Mouse (Mus musculus) urinary bladder, adult 18-20 months (tissue): Measurements from ENCODE around the gene Usp8.

Experiments used
- DNase-seq, 2 experiments: peaks; one replicate each; pipeline ENCODE4 v3.0.0; 2022; ENCODE audit warnings: low spot score in 2 of 2, mixed read lengths in 2 of 2

Gene Usp8

GRCm38 (mm10) chr2:126706759-126707437 is at the start of gene Usp8:
Gene Usp8 (plus strand): TSS chr2:126707328.
- peak; percentile 96 to 97 for DNase-seq

GRCm38 (mm10) chr2:126663481-126663880 is 43.6 kb upstream of the Usp8 start:
- no peak for DNase-seq

DNA sequence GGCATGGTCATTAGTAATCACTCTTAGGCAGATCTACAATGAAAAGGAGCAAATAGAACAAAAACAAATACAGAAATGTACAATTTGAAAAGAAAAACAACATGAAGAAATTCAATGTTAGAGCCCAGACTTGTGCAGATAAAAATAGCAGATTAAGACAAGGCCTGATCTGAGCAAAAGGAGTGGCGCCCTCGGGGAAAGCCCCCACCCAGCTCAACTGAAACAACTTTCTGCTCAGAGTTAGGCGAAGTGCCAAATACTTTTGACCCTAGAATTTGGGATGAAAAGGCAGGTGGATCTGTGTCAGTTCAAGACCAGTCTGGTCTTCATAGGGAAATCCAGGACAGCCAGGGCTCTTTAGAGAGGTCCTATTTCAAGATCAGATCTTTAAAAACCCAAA is 41.1 kb upstream of the Usp8 start:
- DNase-seq, result no peak

- DNase-seq, result no peak
These were observed 38.4 kb upstream of the Usp8 start for GRCm38 (mm10) chr2:126668621-126669252.

DNA sequence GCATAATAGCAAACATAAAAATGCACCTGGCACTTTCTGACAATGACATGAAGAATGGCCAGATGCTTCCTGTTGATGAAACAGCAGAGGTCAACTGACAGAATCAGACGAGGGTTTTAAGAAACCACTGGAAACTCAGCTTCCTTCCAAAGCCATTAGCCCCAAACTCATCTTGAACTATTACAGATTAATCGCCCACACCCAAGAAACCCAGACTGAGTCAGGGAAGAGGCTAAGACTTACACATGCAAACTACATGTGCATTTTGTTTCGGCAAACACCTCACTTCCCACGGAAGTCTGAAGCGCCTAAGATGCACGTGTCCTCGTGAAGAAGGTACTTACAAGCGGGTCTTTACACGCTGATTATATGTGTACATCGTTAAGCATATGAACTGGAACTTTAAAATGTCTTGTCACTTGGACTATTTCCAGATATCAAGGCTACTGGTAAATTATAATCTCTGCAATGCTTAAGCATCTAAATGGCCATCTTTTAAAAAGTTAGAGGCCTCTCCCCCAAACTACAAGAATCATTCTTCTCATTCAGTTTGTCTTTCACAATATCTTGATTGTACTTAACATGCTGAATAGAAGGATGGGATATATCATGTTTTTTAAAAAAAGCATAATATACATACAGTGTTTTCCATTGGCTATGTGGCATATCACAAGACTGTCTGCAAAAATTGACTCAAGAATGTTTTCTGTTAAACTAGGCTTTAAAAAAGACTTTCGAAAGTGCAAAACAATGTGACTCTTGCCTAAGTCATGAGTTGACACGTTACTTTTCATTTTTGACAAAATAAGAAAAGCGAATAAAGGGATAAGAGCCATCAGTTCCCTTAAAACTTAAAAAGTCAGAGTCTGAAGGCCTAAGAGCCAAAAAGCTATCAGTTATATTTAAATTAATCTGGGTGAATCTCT is 33.5 kb upstream of the Usp8 start:
- no peak for DNase-seq

DNA sequence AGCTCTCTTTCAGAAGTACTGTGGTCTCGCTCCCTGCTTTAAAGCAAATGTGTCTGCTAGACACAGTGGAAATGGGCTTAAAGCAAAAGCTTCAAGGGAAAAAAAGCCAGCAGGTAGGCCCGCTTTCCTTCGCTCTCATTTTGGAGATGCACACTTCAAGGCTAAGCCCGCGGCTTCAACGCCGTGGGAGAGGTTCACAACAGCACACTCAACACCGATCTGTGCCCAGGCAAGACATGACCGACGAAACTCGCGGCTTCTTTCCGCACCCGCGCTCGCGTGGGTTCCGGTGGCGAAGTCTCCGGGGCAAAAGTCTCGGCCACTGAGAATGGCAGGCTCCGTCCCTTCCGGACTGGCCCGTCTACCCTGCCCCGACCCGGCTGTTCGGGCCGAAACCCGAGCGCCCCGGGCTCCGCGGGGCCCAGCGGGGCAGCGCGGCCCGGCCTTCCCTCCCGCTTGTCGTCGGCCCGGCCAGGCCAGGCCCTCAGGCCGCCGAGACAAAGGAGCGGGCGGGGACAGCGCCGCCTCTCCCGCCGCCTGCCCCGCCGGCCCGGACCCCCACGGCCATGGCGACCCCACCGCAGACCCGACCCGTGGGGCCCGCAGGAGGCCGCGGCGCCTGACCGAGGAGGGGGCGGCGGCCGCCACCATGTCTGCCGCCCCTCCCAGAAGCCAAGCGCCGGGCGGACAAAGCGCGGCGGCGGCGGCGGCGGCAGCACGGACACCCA is 32.5 kb upstream of the Usp8 start:
- DNase-seq, result peak; percentile 17 to 69

DNA sequence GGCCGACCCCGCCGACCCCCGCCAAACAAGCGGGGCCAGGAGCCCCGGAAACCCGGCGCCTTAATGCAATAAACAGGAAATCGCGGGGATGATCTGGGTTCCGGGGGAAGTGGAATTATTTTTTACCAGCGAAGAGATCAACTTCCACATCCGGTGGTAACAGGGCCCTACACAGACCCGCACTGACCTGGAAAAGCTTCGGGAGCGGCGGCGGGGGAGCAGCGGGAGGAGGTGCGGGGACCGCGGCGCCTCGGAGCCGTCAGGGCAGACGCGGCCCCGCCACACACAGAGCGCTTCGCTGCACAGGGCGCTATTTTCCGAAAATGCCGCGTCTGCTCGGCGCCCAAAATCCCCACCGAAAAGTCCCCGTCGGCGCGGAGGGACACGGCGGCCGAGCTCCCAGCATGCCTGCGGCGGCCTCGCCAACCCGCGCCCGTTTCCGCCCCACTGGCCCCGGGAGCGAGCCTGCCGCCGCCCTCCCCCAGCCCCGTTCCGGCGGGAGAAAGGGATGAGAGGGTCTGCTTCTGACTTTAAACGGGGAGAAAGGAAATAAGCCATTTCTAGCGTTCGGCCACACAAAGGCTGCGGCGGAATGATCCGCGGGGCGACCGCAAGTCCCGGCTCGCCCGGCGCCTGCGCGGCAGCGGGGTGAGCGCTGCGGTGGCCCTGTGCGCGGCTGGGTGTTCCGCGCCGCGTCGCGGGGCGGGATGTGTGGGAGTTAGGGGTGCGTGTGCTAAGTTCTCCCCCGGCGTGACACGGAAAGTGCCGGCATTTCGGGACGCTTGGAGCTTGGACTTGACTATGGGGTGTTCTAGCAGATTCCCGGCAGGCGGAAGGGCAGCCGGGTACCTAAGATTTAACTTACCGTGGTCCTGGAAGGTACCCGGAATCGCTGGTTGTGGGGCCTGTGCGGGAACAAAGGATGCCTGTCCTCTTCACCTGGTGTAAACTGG is 31.7 kb upstream of the Usp8 start:
- DNase-seq, result peak; percentile 78 to 90

- DNase-seq, result no peak
These were observed 31.0 kb upstream of the Usp8 start, which contains the start of gene Gabpb1 for GRCm38 (mm10) chr2:126676122-126676515. Gene Gabpb1 (minus strand): TSS chr2:126676337.

- DNase-seq, result no peak
These were observed 29.8 kb upstream of the Usp8 start for GRCm38 (mm10) chr2:126677366-126677765.

DNA sequence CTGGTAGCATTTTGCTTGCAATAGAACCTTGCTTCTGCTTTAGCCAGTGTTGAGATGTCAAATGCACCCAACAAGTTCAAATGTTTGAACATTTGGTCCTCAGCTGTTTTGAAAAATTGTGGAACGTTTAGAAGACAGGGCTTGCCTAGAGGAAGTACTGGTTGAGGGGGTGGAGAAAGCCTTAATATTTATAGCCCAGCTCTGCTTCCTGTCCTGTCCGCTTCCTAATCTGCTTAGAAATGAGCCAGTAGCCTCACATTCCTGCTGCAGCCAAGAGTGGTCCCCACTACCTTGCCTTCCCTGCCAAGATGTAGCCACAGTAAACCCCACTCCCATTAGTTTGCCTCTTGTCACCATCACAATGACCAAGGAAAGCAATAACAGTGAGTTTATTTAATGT is 24.8 kb upstream of the Usp8 start:
- no peak for DNase-seq

- no peak for DNase-seq
These were observed 24.2 kb upstream of the Usp8 start for GRCm38 (mm10) chr2:126682937-126683336.

DNA sequence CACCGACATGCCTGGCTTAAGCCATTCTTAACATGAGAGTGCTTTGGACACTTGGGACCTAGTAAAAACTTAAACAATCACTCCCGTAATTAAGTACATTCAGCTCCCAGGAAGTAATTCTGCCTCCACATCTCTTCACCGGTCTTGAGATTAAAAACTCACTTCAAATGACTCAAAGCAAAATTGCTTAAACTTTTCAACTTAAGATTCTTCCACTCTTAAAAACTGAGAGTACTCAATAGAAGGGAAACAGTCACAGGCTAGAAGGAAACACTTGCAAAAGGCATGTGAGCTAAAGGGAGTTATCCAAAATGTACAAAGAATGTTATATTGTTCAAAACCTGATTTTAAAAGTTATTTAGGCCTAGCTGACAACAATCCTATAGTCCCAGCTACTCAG is 15.8 kb upstream of the Usp8 start:
- DNase-seq, result no peak

- DNase-seq, result no peak
These were observed 11.8 kb upstream of the Usp8 start for GRCm38 (mm10) chr2:126695285-126695684.

GRCm38 (mm10) chr2:126707438-126707779 is 281 bp downstream of the Usp8 start:
- no peak for DNase-seq

DNA sequence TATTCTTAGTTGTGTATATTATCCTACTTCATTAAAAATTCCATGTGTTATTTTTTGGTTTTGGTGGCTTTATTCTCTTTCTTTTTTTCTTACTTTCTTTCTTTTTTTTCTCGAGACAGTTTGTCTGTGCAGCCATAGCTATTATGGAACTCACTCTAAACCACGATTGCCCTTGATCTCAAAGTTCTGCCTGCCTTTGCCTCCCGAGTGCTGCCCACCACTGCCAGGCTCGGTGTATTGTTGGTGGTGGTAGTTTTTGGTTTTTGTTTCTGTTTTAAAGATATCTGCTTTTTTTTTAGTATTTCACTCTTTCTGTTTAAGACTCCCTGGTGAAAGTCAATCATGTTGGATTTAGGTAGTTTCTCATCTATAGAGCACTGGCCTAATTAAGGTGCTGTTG is 1.2 kb downstream of the Usp8 start:
- DNase-seq, result no peak

DNA sequence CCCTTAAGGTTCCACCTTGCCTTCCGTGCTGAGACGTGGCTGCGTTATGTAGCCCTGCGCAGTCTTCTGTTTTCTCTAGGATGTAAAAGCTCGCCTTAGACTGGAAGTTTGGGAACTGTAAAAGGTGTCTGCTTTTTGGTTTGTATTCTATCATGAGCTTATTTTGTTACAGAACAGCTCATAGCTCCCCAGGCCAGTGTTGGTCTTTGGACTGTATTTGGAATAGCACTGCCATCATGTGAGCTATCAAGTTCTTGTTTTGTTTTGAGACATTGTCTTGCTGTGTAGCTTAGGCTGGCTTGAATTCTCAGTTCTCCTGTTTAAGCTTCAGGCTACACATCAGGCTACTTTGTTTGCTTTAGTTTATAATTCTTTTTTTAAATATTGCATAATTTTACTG is 5.4 kb downstream of the Usp8 start:
- no peak for DNase-seq

- DNase-seq, result no peak
These were observed 5.8 kb downstream of the Usp8 start for GRCm38 (mm10) chr2:126712950-126713349.

DNA sequence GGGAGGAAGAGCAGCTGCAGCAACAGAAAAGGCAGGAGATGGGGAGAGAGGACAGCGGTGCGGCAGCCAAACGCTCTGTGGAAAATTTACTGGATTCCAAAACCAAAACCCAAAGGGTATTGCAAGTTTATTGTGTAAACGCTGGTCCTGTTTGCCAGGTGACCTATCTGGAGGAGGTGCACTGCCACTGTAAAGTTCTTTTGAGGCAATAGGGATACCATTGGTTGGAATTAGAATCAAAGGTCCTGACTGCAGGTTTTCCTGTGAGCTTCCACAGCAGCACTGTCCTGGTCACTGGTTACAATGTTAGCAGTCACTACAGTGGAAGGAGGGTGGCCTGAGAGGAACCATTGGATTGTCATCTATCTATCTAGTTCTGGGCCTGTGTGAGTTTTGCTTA is 22.1 kb downstream of the Usp8 start:
- no peak for DNase-seq

DNA sequence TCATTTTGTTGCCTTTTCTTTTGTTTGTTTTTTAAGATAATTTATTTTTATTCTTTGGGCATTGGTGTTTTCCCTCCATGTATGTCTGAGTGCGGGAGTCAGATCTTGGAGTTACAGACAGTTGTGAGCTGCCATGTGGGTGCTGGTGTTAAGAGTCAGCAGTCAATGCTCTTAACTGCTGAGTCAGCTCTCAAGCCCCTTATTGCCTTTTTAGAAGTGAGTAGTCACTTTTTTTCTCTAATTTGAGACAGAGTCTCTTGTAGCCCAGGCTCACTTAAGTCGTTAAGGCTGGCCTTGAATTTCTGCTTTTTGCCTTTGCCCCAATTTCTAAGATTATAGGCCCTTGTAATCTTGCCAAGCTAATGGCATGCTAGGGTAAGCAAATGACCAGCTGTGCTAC is 23.4 kb downstream of the Usp8 start:
- DNase-seq, result no peak

DNA sequence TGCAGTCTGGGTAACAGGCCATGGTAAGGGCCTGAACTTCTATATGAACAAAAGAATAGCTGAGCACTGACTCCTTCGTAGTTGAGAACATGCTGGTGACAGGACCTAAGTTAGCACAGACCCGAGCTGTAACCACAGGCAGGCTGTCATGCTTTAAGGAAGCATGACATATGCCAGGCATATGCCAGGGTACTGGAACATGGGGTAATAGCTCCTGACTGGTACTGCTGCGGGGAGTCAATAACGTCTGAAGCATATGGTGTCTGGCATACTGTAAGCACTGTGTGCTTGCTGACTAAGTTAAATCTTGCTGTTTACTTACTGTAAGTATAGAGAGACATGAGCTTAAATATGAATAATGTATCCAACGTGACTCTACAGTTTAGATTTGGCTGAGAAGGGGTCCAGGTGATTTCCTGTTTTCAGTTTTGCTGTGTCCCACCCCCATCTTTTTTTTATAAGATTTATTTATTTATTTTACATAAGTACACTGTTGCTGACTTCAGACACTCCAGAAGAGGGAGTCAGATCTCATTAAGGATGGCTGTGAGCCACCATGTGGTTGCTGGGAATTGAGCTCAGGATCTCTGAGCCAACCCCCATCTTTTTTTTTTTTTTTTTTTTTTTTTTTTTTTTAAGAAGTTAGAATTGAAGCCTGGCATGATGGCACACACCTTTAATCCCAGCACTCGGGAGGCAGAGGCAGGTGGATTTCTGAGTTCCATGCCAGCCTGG is 28.4 kb downstream of the Usp8 start:
- no peak for DNase-seq
